Mouse (Mus musculus) heart, adult 2 months (tissue): ENCODE results near the gene Rpl12.

Experiments used
- CTCF ChIP-seq: fragments of 200-600 bp; IDR thresholded peaks from 2 replicates; pipeline ENCODE4 v1.8.1; 2022; ENCODE audit warnings: antibody characterized with exemption, mild to moderate bottlenecking, moderate library complexity
- EP300 ChIP-seq: fragments of 200-500 bp; IDR thresholded peaks from 2 replicates; pipeline ENCODE4 v1.6.1; 2011; ENCODE audit warnings: low read depth, low read length, control low read depth; ENCODE audit not compliant: insufficient read depth

- no peak for TF ChIP-seq EP300
- TF ChIP-seq CTCF = no peak
Observed at GRCm38 (mm10) chr2:32964659-32965457, 3.5 kb downstream of the Rpl12 start.
